Mouse (Mus musculus) liver, embryonic 14.5 days (tissue): ENCODE results near the gene Cyp2w1. TPM values are rescaled to one million over a fixed set of nuclear protein-coding genes. Genes with fewer than 3 reads are reported as not detected.
"Not testable (repeated sequence)": the region's sequence is repeated elsewhere in the genome, so short reads cannot be mapped to it uniquely, and the experiment has no call there.

ENCODE experiments used
- ATAC-seq: fragments of 200-750 bp; cut with Nextera tagmentation; 2 replicates; pipeline ENCODE4 v1.8.0; 2017; ENCODE audit warnings: moderate number of reproducible peaks, mild to moderate bottlenecking, moderate library complexity; ENCODE audit not compliant: insufficient read depth
- DNase-seq, 3 experiments: peaks; one replicate each; pipeline ENCODE4 v3.0.0-alpha.2; 2012 to 2013; ENCODE audit warnings: low read depth in 3 of 3, low spot score in 3 of 3
- H3K27ac ChIP-seq: fragments of 300-500 bp; sonication (generic); 2 replicates; pipeline ENCODE4 v1.5.1; 2014; ENCODE audit warnings: moderate library complexity, mild to moderate bottlenecking, control low read depth, inconsistent platforms
- H3K27me3 ChIP-seq: fragments of 300-500 bp; sonication (generic); 2 replicates; pipeline ENCODE4 v1.6.1; 2014; ENCODE audit warnings: mild to moderate bottlenecking, low read length, moderate library complexity; ENCODE audit not compliant: control insufficient read depth, insufficient read depth
- H3K36me3 ChIP-seq: fragments of 300-500 bp; sonication (generic); replicated peaks from 2 replicates; pipeline ENCODE4 v1.6.1; 2014; ENCODE audit warnings: low read depth; ENCODE audit not compliant: control insufficient read depth, insufficient read depth
- H3K4me1 ChIP-seq, 2 experiments: fragments of 200-500 bp in 1 of 2; fragments of 300-500 bp in 1 of 2; sonication (generic) in 1 of 2; replicated peaks; 2 replicates each; pipeline ENCODE4 v1.6.1; 2012 to 2014; ENCODE audit warnings: antibody characterized with exemption in 1 of 2, inconsistent platforms in 1 of 2, low read length in 1 of 2; ENCODE audit not compliant: control insufficient read depth in 2 of 2, insufficient read depth in 2 of 2
- H3K4me2 ChIP-seq: fragments of 300-500 bp; sonication (generic); 2 replicates; pipeline ENCODE4 v1.6.1; 2014; ENCODE audit warnings: low read depth, mild to moderate bottlenecking, control low read depth, moderate library complexity
- H3K4me3 ChIP-seq, 2 experiments: fragments of 200-500 bp in 1 of 2; fragments of 300-500 bp in 1 of 2; sonication (generic) in 1 of 2; 2 replicates each; pipeline ENCODE4 v1.5.1; 2012 to 2014; ENCODE audit warnings: low read depth in 2 of 2, low read length in 2 of 2, mild to moderate bottlenecking in 2 of 2, control low read depth in 1 of 2, inconsistent platforms in 1 of 2, moderate library complexity in 1 of 2; ENCODE audit not compliant: insufficient read depth in 1 of 2
- H3K9ac ChIP-seq: fragments of 300-500 bp; sonication (generic); replicated peaks from 2 replicates; pipeline ENCODE4 v1.6.1; 2014; ENCODE audit warnings: mild to moderate bottlenecking, control low read depth, moderate library complexity
- H3K9me3 ChIP-seq: fragments of 300-500 bp; sonication (generic); 2 replicates; pipeline ENCODE4 v1.6.1; 2016; ENCODE audit warnings: low read length, mixed read lengths; ENCODE audit not compliant: control insufficient read depth
- CTCF ChIP-seq: IDR thresholded peaks from 2 replicates; pipeline ENCODE4 v1.5.1; 2016; ENCODE audit warnings: antibody characterized with exemption, low read depth, control low read depth
- EP300 ChIP-seq: IDR thresholded peaks from 2 replicates; pipeline ENCODE4 v1.6.1; 2016; ENCODE audit warnings: antibody characterized with exemption, low read depth
- WGBS: fragments of 180-500 bp; shearing (Covaris S2); extraction: QIAGEN DNeasy Blood & Tissue Kit; methylation state at CpG from one replicate; pipeline ENCODE4 v1.1.7; 2014; ENCODE audit not compliant: insufficient replicate concordance; 5-methylcytosine and 5-hydroxymethylcytosine counted together
- polyA plus RNA-seq, 2 experiments: library from polyadenylated mRNA; depleted of rRNA in 1 of 2; stranded (reverse) in 1 of 2; unstranded in 1 of 2; fragments of >200 nt; fragmentation: Nextera tagmentation in 1 of 2; extraction: Ambion mirVana in 1 of 2; gene quantifications; 2 replicates each; pipeline versions ENCODE4 v1.2.1 to v1.2.3; 2012 to 2014

The Cyp2w1 gene
- polyA plus RNA-seq, 2 experiments = 0.03 TPM; not detected in 1

DNA sequence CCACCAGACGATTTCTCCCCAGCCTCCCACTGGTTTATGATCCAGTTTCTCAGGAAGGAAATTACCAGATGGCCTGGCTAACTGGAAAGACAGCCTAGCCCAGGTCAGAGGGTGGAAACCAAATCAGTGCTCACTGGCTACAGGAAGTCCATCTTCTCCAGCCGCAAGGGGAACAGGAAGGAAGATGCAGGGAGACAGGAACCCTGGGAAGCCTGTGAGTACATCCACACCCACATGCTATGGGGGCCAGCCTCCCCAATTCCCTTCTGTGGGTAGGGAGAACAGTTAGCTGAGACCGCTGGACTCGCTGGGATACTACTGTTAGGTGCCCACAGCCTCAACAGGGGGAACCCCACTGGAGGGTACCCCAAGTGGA, 35.8 kb downstream of the Cyp2w1 start:
- Histone ChIP-seq H3K9ac (peak overlapping the region; percentile 96), H3K4me1 (peaks cover 65 to 74% of the 10 kb centered on the region in 2 experiments), H3K4me2 (peak overlapping the region; percentile 76), H3K27ac (peak overlapping the region; percentile 100), H3K27me3 (no peaks in the 10 kb centered on the region), H3K4me3 (peak overlapping the region; percentile 2 to 70; a peak in 3 of 4 replicates), H3K36me3 (peaks cover 36% of the 10 kb centered on the region), H3K9me3 (no peaks in the 10 kb centered on the region)
- DNase-seq = no peak
- 52% methylated on average over 4 of the region's 4 CpGs for WGBS
- TF ChIP-seq EP300 = no peak
- TF ChIP-seq CTCF = no peak
- no peak for ATAC-seq

DNA sequence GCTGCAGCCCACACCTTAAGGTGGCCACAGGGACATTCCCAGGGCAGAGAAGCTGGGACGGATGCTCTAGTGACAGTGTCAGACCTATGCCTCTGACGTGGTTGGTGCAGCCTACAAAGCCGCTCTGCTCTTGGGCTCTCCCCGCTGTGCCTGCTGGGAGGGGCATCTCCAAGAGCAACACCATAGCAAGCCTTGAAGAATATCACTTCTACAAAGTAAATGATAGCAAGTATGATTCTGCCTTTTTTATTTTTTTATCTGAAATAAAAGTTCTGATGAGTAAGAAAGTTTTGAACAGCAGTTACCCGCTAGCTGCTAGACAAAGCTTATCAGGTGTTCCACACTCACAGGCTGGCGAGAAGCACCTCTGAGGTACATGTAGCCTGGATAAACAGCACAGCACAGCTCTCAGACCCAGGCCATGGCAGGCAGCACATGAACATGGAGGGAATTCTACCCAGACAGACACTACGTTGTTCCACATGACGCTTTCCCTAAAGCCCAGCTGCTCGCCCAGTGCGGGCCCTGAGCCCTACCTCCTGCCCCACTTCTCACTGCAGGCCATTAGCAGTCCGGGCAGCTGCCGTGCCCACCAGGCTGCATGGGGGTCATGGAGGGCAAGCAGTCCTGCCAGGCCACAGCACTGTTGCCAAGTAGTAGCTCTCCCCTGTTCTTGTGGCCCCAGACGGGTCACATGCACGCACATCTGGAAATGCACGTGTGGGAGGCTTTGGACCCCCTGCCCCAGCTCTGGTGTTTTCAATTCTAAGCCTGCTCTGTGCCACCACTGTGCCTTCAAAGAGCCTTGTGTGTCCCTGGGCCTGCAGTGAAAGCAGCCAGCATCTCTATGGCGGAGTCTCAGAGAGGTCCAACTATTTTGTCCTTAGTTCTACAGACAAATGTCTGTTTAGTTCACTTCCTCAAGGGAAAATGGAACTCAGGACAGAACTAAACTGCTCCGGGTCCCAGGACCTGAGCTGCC, 36.6 kb downstream of the Cyp2w1 start:
- Histone ChIP-seq H3K4me2 (peak overlapping the region; percentile 76), H3K4me3 (peak overlapping the region; percentile 67 to 70), H3K27me3 (no peaks in the 10 kb centered on the region), H3K9me3 (no peaks in the 10 kb centered on the region), H3K27ac (peak overlapping the region; percentile 100), H3K4me1 (peaks cover 63 to 72% of the 10 kb centered on the region in 2 experiments), H3K36me3 (peaks cover 41% of the 10 kb centered on the region), H3K9ac (peak overlapping the region; percentile 96)
- WGBS = 30% methylated on average over 17 of the region's 17 CpGs
- peak; percentile 77 to 85 (median 80) for DNase-seq
- peak; percentile 76 for ATAC-seq
- TF ChIP-seq CTCF (no peak), EP300 (peak; percentile 88)

DNA sequence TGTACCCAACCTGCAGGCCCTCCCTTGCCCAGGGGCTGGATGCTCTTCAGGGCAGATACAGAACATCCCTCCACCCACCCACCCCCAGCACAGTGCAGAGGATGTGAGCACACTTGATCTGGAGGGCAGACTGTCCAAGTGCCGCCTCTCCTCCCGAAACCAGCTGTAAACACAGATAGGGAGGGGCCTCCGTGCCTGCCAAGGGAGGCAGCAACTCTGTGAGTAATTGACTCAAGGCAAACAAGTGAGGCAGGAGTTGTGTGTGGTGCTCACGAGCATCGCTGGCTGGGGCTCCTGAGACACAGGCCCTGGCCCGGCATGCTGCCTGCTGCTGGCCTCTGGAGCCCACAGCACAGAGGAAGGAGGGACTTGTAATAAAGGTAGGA, 37.3 kb downstream of the Cyp2w1 start:
- peaks cover 63 to 72% of the 10 kb centered on the region in 2 experiments for H3K4me1 ChIP-seq

DNA sequence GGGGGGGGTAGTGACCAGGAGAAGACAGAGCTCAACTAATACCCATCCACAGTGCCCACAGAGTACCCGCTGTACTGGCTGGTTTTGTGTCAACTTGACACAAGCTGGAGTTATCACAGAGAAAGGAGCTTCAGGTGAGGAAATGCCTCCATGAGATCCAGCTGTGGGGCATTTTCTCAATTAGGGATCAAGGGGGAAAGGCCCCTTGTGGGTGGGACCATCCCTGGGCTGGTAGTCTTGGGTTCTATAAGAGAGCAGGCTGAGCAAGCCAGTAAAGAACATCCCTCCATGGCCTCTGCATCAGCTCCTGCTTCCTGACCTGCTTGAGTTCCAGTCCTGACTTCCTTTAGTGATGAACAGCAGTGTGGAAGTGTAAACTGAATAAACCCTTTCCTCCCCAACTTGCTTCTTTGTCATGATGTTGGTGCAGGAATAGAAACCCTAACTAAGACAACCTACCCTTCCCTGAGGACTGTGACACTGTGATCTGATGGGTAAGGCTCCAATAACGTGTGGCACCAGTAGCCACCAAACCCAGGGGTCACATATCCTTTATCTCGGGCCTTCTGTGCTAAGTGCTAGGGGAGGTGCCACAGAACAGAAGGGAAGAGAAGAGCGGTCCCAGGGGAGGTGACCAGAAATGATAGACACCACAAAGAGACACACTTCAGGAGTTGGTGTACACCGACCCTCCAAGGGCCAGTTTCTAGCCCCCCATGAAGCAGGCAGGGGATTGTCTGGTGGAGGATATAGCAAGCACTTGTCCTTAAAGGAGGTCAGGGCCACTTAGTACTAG, 38.1 kb downstream of the Cyp2w1 start:
- peak; percentile 38 for TF ChIP-seq EP300
- ATAC-seq = peak; percentile 21
- peak overlapping the region; percentile 70 to 71 for H3K4me3 ChIP-seq
- H3K36me3 ChIP-seq = peaks cover 50% of the 10 kb centered on the region
- 28% methylated on average over 5 of the region's 5 CpGs for WGBS
- H3K9ac ChIP-seq = peak overlapping the region; percentile 96
- H3K4me2 ChIP-seq = peak overlapping the region; percentile 76
- not testable (repeated sequence) for H3K9me3 ChIP-seq, H3K27me3 ChIP-seq
- peak overlapping the region; percentile 100 for H3K27ac ChIP-seq
- peaks cover 60 to 70% of the 10 kb centered on the region in 2 experiments for H3K4me1 ChIP-seq
- DNase-seq = peak in 1 of 3 experiments; percentile 58

More for the DNA sequence above, 37.3 kb downstream of the Cyp2w1 start:
- ATAC-seq (peak; percentile 83), DNase-seq (peak; percentile 85 to 89 (median 87))
- Histone ChIP-seq H3K9me3 (no peaks in the 10 kb centered on the region), H3K9ac (peak overlapping the region; percentile 96), H3K27ac (peak overlapping the region; percentile 100), H3K36me3 (peaks cover 47% of the 10 kb centered on the region), H3K27me3 (no peaks in the 10 kb centered on the region), H3K4me3 (peak overlapping the region; percentile 67 to 70), H3K4me2 (peak overlapping the region; percentile 76)
- WGBS = 2% methylated on average over 6 of the region's 6 CpGs
- no peak; the same call in 1 of the 2 replicates for TF ChIP-seq CTCF
- peak; percentile 80 for TF ChIP-seq EP300
